ENCODE assay signal across 8 mouse cellular contexts in genomic region chr8:90828987-90829740, GRCm38 (mm10). TPM values are rescaled to one million over a fixed set of nuclear protein-coding genes. Genes with fewer than 3 reads are reported as not detected.
DNase-seq lines count a peak whose midpoint lies in the region; ATAC-seq and TF ChIP-seq lines count a peak whose summit lies in the region.

No protein-coding gene starts in this region.

- no peaks in the 10 kb centered on the region for H3K9me3 ChIP-seq in kidney, embryonic 16.5 days (ENCODE audit: low read length)
- no peaks in the 10 kb centered on the region for H3K9me3 ChIP-seq in ES-Bruce4 (replicated peaks; ENCODE audit: control insufficient read depth, insufficient read depth, low read length, poor library complexity, severe bottlenecking)
- H3K9me3 ChIP-seq in heart, postnatal 0 days (replicated peaks; ENCODE audit: control insufficient read depth, low read length) = no peaks in the 10 kb centered on the region
- H3K9me3 ChIP-seq in liver, embryonic 14.5 days (ENCODE audit: control insufficient read depth, low read length) = no peaks in the 10 kb centered on the region
- no peaks in the 10 kb centered on the region for H3K9me3 ChIP-seq in stomach, embryonic 14.5 days (ENCODE audit: control insufficient read depth, low read depth, low read length)

- no peak overlapping the region for H3K27ac ChIP-seq in kidney, embryonic 16.5 days (ENCODE audit: low read length)
- peak overlapping the region; percentile 91 for H3K27ac ChIP-seq in ES-Bruce4 (ENCODE audit: insufficient read depth, low read length)
- H3K27ac ChIP-seq in heart, postnatal 0 days (ENCODE audit: low read depth) = peak overlapping the region; percentile 65
- H3K27ac ChIP-seq in liver, embryonic 14.5 days = no peak overlapping the region
- H3K27ac ChIP-seq in stomach, embryonic 14.5 days (ENCODE audit: low read length) = peak overlapping the region; percentile 23; the same call in 1 of the 2 replicates

- H3K9ac ChIP-seq in kidney, embryonic 16.5 days (replicated peaks; ENCODE audit: low read length) = peak overlapping the region; percentile 67
- peak overlapping the region; percentile 62 for H3K9ac ChIP-seq in ES-Bruce4 (ENCODE audit: low read depth, poor library complexity, severe bottlenecking)
- peak overlapping the region; percentile 56 for H3K9ac ChIP-seq in heart, postnatal 0 days (replicated peaks; ENCODE audit: low read depth, low read length)
- H3K9ac ChIP-seq in liver, embryonic 14.5 days (replicated peaks) = no peak overlapping the region; the same call in 1 of the 2 replicates
- H3K9ac ChIP-seq in stomach, embryonic 14.5 days (replicated peaks; ENCODE audit: low read depth, low read length) = peak overlapping the region; percentile 43

- ATAC-seq in kidney, embryonic 16.5 days (ENCODE audit: low FRiP score, low TSS enrichment) = peak; percentile 79
- peak; percentile 69 for ATAC-seq in heart, postnatal 0 days (ENCODE audit: insufficient read depth, low read depth)
- ATAC-seq in liver, embryonic 14.5 days (ENCODE audit: insufficient read depth) = peak; percentile 55
- ATAC-seq in stomach, embryonic 14.5 days (ENCODE audit: insufficient number of reproducible peaks, insufficient read depth, low FRiP score, low read depth) = peak; percentile 72

- peak overlapping the region; percentile 87 for H3K4me2 ChIP-seq in kidney, embryonic 16.5 days (replicated peaks; ENCODE audit: low read depth, low read length)
- H3K4me2 ChIP-seq in heart, postnatal 0 days (ENCODE audit: low read depth, low read length) = peak overlapping the region; percentile 82
- H3K4me2 ChIP-seq in liver, embryonic 14.5 days (ENCODE audit: low read depth) = peak overlapping the region; percentile 58
- peak overlapping the region; percentile 71 for H3K4me2 ChIP-seq in stomach, embryonic 14.5 days (replicated peaks; ENCODE audit: low read depth, low read length)

- H3K27me3 ChIP-seq in kidney, embryonic 16.5 days (ENCODE audit: insufficient read depth, low read length) = no peaks in the 10 kb centered on the region
- no peaks in the 10 kb centered on the region for H3K27me3 ChIP-seq in ES-Bruce4 (ENCODE audit: control insufficient read depth, insufficient read depth, low read length, poor library complexity, severe bottlenecking)
- no peaks in the 10 kb centered on the region for H3K27me3 ChIP-seq in heart, postnatal 0 days (ENCODE audit: control insufficient read depth, insufficient read depth, low read length)
- H3K27me3 ChIP-seq in liver, embryonic 14.5 days (ENCODE audit: control insufficient read depth, insufficient read depth, low read length) = no peaks in the 10 kb centered on the region
- no peaks in the 10 kb centered on the region for H3K27me3 ChIP-seq in stomach, embryonic 14.5 days (ENCODE audit: control insufficient read depth, insufficient read depth, low read length)

- H3K4me1 ChIP-seq in kidney, embryonic 16.5 days (ENCODE audit: insufficient read depth, low read length) = peaks cover 12% of the 10 kb centered on the region
- peaks cover 10% of the 10 kb centered on the region for H3K4me1 ChIP-seq in ES-Bruce4 (ENCODE audit: control insufficient read depth, insufficient read depth, low read length)
- peaks cover 11% of the 10 kb centered on the region; the same call in 1 of the 2 replicates for H3K4me1 ChIP-seq in heart, postnatal 0 days (ENCODE audit: control insufficient read depth, insufficient read depth)
- H3K4me1 ChIP-seq in liver, embryonic 14.5 days (replicated peaks; ENCODE audit: control insufficient read depth in 2 of 2, insufficient read depth in 2 of 2, low read length in 1 of 2) = peaks cover 0 to 10% of the 10 kb centered on the region in 2 experiments; a peak in 2 of 4 replicates
- peaks cover 8% of the 10 kb centered on the region for H3K4me1 ChIP-seq in stomach, embryonic 14.5 days (ENCODE audit: control insufficient read depth, insufficient read depth, low read length)

- TF ChIP-seq CTCF in ES-Bruce4 (IDR thresholded peaks at IDR 0.05; ENCODE audit: low read depth, low read length) = no peak
- no peak for TF ChIP-seq CTCF in heart, postnatal 0 days (IDR thresholded peaks at IDR 0.05; ENCODE audit: low read depth)
- TF ChIP-seq CTCF in liver, embryonic 14.5 days (IDR thresholded peaks at IDR 0.05; ENCODE audit: low read depth) = no peak

- peak overlapping the region; percentile 56 for H3K4me3 ChIP-seq in kidney, embryonic 16.5 days (ENCODE audit: low read length)
- peak overlapping the region; percentile 83 for H3K4me3 ChIP-seq in ES-Bruce4 (ENCODE audit: low read depth, low read length)
- peak overlapping the region; percentile 61 for H3K4me3 ChIP-seq in heart, postnatal 0 days (ENCODE audit: low read depth, low read length)
- H3K4me3 ChIP-seq in liver, embryonic 14.5 days (ENCODE audit: insufficient read depth in 1 of 2, low read depth in 2 of 2, low read length in 2 of 2) = peak overlapping the region; percentile 45 to 54
- H3K4me3 ChIP-seq in stomach, embryonic 14.5 days (ENCODE audit: low read depth, low read length) = peak overlapping the region; percentile 53

- no peaks in the 10 kb centered on the region for H3K36me3 ChIP-seq in kidney, embryonic 16.5 days (ENCODE audit: insufficient read depth, low read length)
- no peaks in the 10 kb centered on the region for H3K36me3 ChIP-seq in ES-Bruce4 (ENCODE audit: control insufficient read depth, insufficient read depth, low read length, poor library complexity, severe bottlenecking)
- no peaks in the 10 kb centered on the region for H3K36me3 ChIP-seq in heart, postnatal 0 days (replicated peaks; ENCODE audit: control insufficient read depth, insufficient read depth, low read length)
- H3K36me3 ChIP-seq in liver, embryonic 14.5 days (replicated peaks; ENCODE audit: control insufficient read depth, insufficient read depth, low read depth) = no peaks in the 10 kb centered on the region
- H3K36me3 ChIP-seq in stomach, embryonic 14.5 days (ENCODE audit: control insufficient read depth, insufficient read depth, low read length) = no peaks in the 10 kb centered on the region

- TF ChIP-seq EP300 in ES-Bruce4 (IDR thresholded peaks at IDR 0.05; ENCODE audit: insufficient read depth, low read depth, low read length) = peak; percentile 86
- TF ChIP-seq EP300 in heart, postnatal 0 days (IDR thresholded peaks at IDR 0.05; ENCODE audit: low read depth) = no peak
- no peak for TF ChIP-seq EP300 in liver, embryonic 14.5 days (IDR thresholded peaks at IDR 0.05; ENCODE audit: low read depth)

- TF ChIP-seq POLR2A in ES-Bruce4 (IDR thresholded peaks at IDR 0.05; ENCODE audit: insufficient read depth, low read length) = no peak

- WGBS in kidney, embryonic 16.5 days = 1% methylated on average over 11 of the region's 11 CpGs
- 9% methylated on average over 11 of the region's 11 CpGs for WGBS in heart, postnatal 0 days
- WGBS in liver, embryonic 14.5 days (ENCODE audit: insufficient replicate concordance) = 7% methylated on average over 11 of the region's 11 CpGs
- WGBS in stomach, embryonic 14.5 days = 4% methylated on average over 11 of the region's 11 CpGs

- DNase-seq in kidney, postnatal 25 days = no peak
- peak; percentile 46 to 52 for DNase-seq in cerebellum, postnatal 10 days
- no peak for DNase-seq in heart, postnatal 0 days (ENCODE audit: low spot score)
- no peak for DNase-seq in liver, embryonic 14.5 days (ENCODE audit: low read depth in 3 of 3, low spot score in 3 of 3)
- DNase-seq in gastrocnemius, postnatal 25 days = no peak

RNA-seq across cellular contexts. Expression of gene Chd9, which starts 1.0 kb away (rescaled TPM):
- 88.1 and 97.1 TPM in 2 replicates for polyA plus RNA-seq in kidney, embryonic 16.5 days (2015; fragmentation: Nextera tagmentation; extraction: Ambion mirVana)
- polyA plus RNA-seq in ES-Bruce4 (2011; ENCODE audit: insufficient read depth, insufficient read length, low read depth, missing spikeins) = 67.7 and 71.6 TPM in 2 replicates
- 38.9 and 55.6 TPM in 2 replicates for total RNA-seq in heart, postnatal 0 days (2014; rRNA removed; ENCODE audit: low replicate concordance)
- 40.6 and 44.1 TPM in 2 replicates for polyA plus RNA-seq in heart, postnatal 0 days (2015; fragmentation: Nextera tagmentation; extraction: Ambion mirVana)
- polyA plus RNA-seq in liver, embryonic 14.5 days (2012; rRNA removed) = 5.7 and 6.4 TPM in 2 replicates
- polyA plus RNA-seq in liver, embryonic 14.5 days (2014; fragmentation: Nextera tagmentation; extraction: Ambion mirVana) = 12.2 and 13.2 TPM in 2 replicates
- 112 and 116 TPM in 2 replicates for polyA plus RNA-seq in stomach, embryonic 14.5 days (2014; fragmentation: Nextera tagmentation; extraction: Ambion mirVana)
- total RNA-seq in gastrocnemius, postnatal 25 days (2021) = 10 to 100 TPM; 38.8 to 72.8 TPM

RNA-seq across cellular contexts. Expression of gene Gm19935, which starts 12.0 kb away (rescaled TPM):
- not detected in 2 replicates for polyA plus RNA-seq in kidney, embryonic 16.5 days (2015; fragmentation: Nextera tagmentation; extraction: Ambion mirVana)
- not detected in 2 replicates for polyA plus RNA-seq in ES-Bruce4 (2011; ENCODE audit: insufficient read depth, insufficient read length, low read depth, missing spikeins)
- not detected in 2 replicates for total RNA-seq in heart, postnatal 0 days (2014; rRNA removed; ENCODE audit: low replicate concordance)
- polyA plus RNA-seq in heart, postnatal 0 days (2015; fragmentation: Nextera tagmentation; extraction: Ambion mirVana) = 0.12 and 0.56 TPM in 2 replicates
- not detected in 2 replicates for polyA plus RNA-seq in liver, embryonic 14.5 days (2012; rRNA removed)
- polyA plus RNA-seq in liver, embryonic 14.5 days (2014; fragmentation: Nextera tagmentation; extraction: Ambion mirVana) = not detected in 2 replicates
- polyA plus RNA-seq in stomach, embryonic 14.5 days (2014; fragmentation: Nextera tagmentation; extraction: Ambion mirVana) = not detected in 2 replicates
- not detected for total RNA-seq in gastrocnemius, postnatal 25 days (2021)

Comparison
In these comparisons a context has a peak if more than half of its experiments do, and no peak if none do; other contexts are left out.
1. H3K27ac ChIP-seq: peak in ES-Bruce4 (single experiment), heart, postnatal 0 days (single experiment) and stomach, embryonic 14.5 days (single experiment); none in kidney, embryonic 16.5 days (single experiment) and liver, embryonic 14.5 days (single experiment).
2. DNase-seq: peak in cerebellum, postnatal 10 days (2 of 2); none in kidney, postnatal 25 days (0 of 2), heart, postnatal 0 days (single experiment), liver, embryonic 14.5 days (0 of 3) and gastrocnemius, postnatal 25 days (single experiment).
3. Peak in every context shown above with its lines, with median percentiles within 50 percentile points of each other: ATAC-seq, H3K4me2 ChIP-seq and H3K4me3 ChIP-seq.